Mouse (Mus musculus) limb, embryonic 10.5 days (tissue): ENCODE results near the gene Enox1. TPM values are rescaled to one million over a fixed set of nuclear protein-coding genes. Genes with fewer than 3 reads are reported as not detected.

Source experiments
- DNase-seq: peaks from one replicate; pipeline ENCODE4 v3.0.0-alpha.2; 2017; ENCODE audit warnings: low spot score
- H3K27ac ChIP-seq: fragments of 300-500 bp; sonication (generic); 2 replicates; pipeline ENCODE4 v1.5.1; 2016; ENCODE audit warnings: mild to moderate bottlenecking
- H3K27me3 ChIP-seq: fragments of 300-500 bp; sonication (generic); 2 replicates; pipeline ENCODE4 v1.6.1; 2016; ENCODE audit warnings: low read depth, mild to moderate bottlenecking; ENCODE audit not compliant: poor library complexity, severe bottlenecking
- H3K36me3 ChIP-seq: fragments of 300-500 bp; sonication (generic); 2 replicates; pipeline ENCODE4 v1.6.1; 2016; ENCODE audit warnings: mild to moderate bottlenecking, moderate library complexity
- H3K4me1 ChIP-seq: fragments of 300-500 bp; sonication (generic); 2 replicates; pipeline ENCODE4 v1.6.1; 2016
- H3K4me3 ChIP-seq: fragments of 300-500 bp; sonication (generic); 2 replicates; pipeline ENCODE4 v1.5.1; 2016; ENCODE audit warnings: mild to moderate bottlenecking, moderate library complexity
- H3K9me3 ChIP-seq: fragments of 300-500 bp; sonication (generic); replicated peaks from 2 replicates; pipeline ENCODE4 v1.6.1; 2016; ENCODE audit warnings: mild to moderate bottlenecking
- WGBS: fragments of 180-500 bp; shearing (Covaris S2); methylation state at CpG from one replicate; pipeline ENCODE4 v1.1.7; 2016; 5-methylcytosine and 5-hydroxymethylcytosine counted together
- polyA plus RNA-seq: library from polyadenylated mRNA; unstranded; fragments of >200 nt; fragmentation: Nextera tagmentation; extraction: Ambion mirVana; gene quantifications from 2 replicates; pipeline ENCODE4 v1.2.1, GENCODE M21; 2016

Enox1 gene
- polyA plus RNA-seq, 1 experiment from 2014 or later, result 7.0 TPM

GRCm38 (mm10) chr14:77259686-77260085, 103.1 kb downstream of the Enox1 start:
- no peak overlapping the region for H3K4me3 ChIP-seq
- WGBS, result 87% methylated on average over 5 of the region's 5 CpGs
- no peaks in the 10 kb centered on the region for H3K27me3 ChIP-seq
- H3K9me3 ChIP-seq, result no peaks in the 10 kb centered on the region
- H3K4me1 ChIP-seq, result peaks cover 4% of the 10 kb centered on the region; the same call in 1 of the 2 replicates
- no peaks in the 10 kb centered on the region for H3K36me3 ChIP-seq
- DNase-seq, result no peak
- no peak overlapping the region for H3K27ac ChIP-seq

GRCm38 (mm10) chr14:77260107-77260506, 103.5 kb downstream of the Enox1 start:
- H3K4me3 ChIP-seq, result no peak overlapping the region
- WGBS, result 75% methylated on average over 4 of the region's 4 CpGs
- no peak overlapping the region for H3K27ac ChIP-seq
- H3K9me3 ChIP-seq, result no peaks in the 10 kb centered on the region
- no peaks in the 10 kb centered on the region for H3K27me3 ChIP-seq
- H3K36me3 ChIP-seq, result no peaks in the 10 kb centered on the region
- no peak for DNase-seq
- H3K4me1 ChIP-seq, result peaks cover 4% of the 10 kb centered on the region; the same call in 1 of the 2 replicates

GRCm38 (mm10) chr14:77266805-77267771, 110.5 kb downstream of the Enox1 start:
- 74% methylated on average over 17 of the region's 17 CpGs for WGBS
- no peak overlapping the region for H3K4me3 ChIP-seq
- H3K4me1 ChIP-seq, result peaks cover 4% of the 10 kb centered on the region
- H3K36me3 ChIP-seq, result no peaks in the 10 kb centered on the region
- no peak overlapping the region for H3K27ac ChIP-seq
- no peaks in the 10 kb centered on the region for H3K9me3 ChIP-seq
- no peaks in the 10 kb centered on the region for H3K27me3 ChIP-seq
- DNase-seq, result no peak

GRCm38 (mm10) chr14:77272248-77272930, 115.8 kb downstream of the Enox1 start:
- Histone ChIP-seq H3K27ac (no peak overlapping the region), H3K36me3 (no peaks in the 10 kb centered on the region), H3K4me3 (no peak overlapping the region), H3K9me3 (no peaks in the 10 kb centered on the region), H3K4me1 (0 out of 2 replicates have a peak, but pooled peaks cover 3% of the 10 kb centered on the region), H3K27me3 (no peaks in the 10 kb centered on the region)
- WGBS, result 82% methylated on average over 12 of the region's 12 CpGs
- DNase-seq, result no peak

GRCm38 (mm10) chr14:77272931-77273446, 116.4 kb downstream of the Enox1 start:
- H3K9me3 ChIP-seq, result no peaks in the 10 kb centered on the region
- no peaks in the 10 kb centered on the region for H3K27me3 ChIP-seq
- 0 out of 2 replicates have a peak, but pooled peaks cover 3% of the 10 kb centered on the region for H3K4me1 ChIP-seq
- H3K27ac ChIP-seq, result no peak overlapping the region
- WGBS, result 71% methylated on average over 13 of the region's 13 CpGs
- no peak overlapping the region for H3K4me3 ChIP-seq
- DNase-seq, result no peak
- H3K36me3 ChIP-seq, result no peaks in the 10 kb centered on the region

GRCm38 (mm10) chr14:77273721-77274120, 117.2 kb downstream of the Enox1 start:
- no peaks in the 10 kb centered on the region for H3K9me3 ChIP-seq
- no peaks in the 10 kb centered on the region for H3K36me3 ChIP-seq
- 0 out of 2 replicates have a peak, but pooled peaks cover 3% of the 10 kb centered on the region for H3K4me1 ChIP-seq
- no peaks in the 10 kb centered on the region for H3K27me3 ChIP-seq
- no peak overlapping the region for H3K27ac ChIP-seq
- no peak for DNase-seq
- WGBS, result 67% methylated on average over 6 of the region's 6 CpGs
- no peak overlapping the region for H3K4me3 ChIP-seq

- Histone ChIP-seq H3K27ac (no peak overlapping the region), H3K27me3 (no peaks in the 10 kb centered on the region), H3K4me1 (0 out of 2 replicates have a peak, but pooled peaks cover 3% of the 10 kb centered on the region), H3K9me3 (no peaks in the 10 kb centered on the region), H3K36me3 (no peaks in the 10 kb centered on the region), H3K4me3 (no peak overlapping the region)
- DNase-seq, result no peak
- WGBS, result 94% methylated on average over 6 of the region's 6 CpGs
These were observed 119.0 kb downstream of the Enox1 start for GRCm38 (mm10) chr14:77275607-77276006.

GRCm38 (mm10) chr14:77279143-77279542, 122.6 kb downstream of the Enox1 start:
- no peak overlapping the region for H3K4me3 ChIP-seq
- H3K27ac ChIP-seq, result no peak overlapping the region
- H3K4me1 ChIP-seq, result no peaks in the 10 kb centered on the region
- H3K27me3 ChIP-seq, result no peaks in the 10 kb centered on the region
- WGBS, result 56% methylated on average over 4 of the region's 4 CpGs
- no peaks in the 10 kb centered on the region for H3K9me3 ChIP-seq
- no peaks in the 10 kb centered on the region for H3K36me3 ChIP-seq
- DNase-seq, result no peak

- Histone ChIP-seq H3K27ac (no peak overlapping the region), H3K36me3 (no peaks in the 10 kb centered on the region), H3K4me3 (no peak overlapping the region), H3K27me3 (no peaks in the 10 kb centered on the region), H3K4me1 (no peaks in the 10 kb centered on the region), H3K9me3 (no peaks in the 10 kb centered on the region)
- 82% methylated on average over 2 of the region's 2 CpGs for WGBS
- DNase-seq, result no peak
These were observed 123.9 kb downstream of the Enox1 start for GRCm38 (mm10) chr14:77280454-77280853.

GRCm38 (mm10) chr14:77280893-77281292, 124.3 kb downstream of the Enox1 start:
- DNase-seq, result no peak
- Histone ChIP-seq H3K4me1 (no peaks in the 10 kb centered on the region), H3K27me3 (no peaks in the 10 kb centered on the region), H3K4me3 (no peak overlapping the region), H3K36me3 (no peaks in the 10 kb centered on the region), H3K9me3 (no peaks in the 10 kb centered on the region), H3K27ac (no peak overlapping the region)
- 72% methylated on average over 7 of the region's 7 CpGs for WGBS

GRCm38 (mm10) chr14:77283939-77284338, 127.4 kb downstream of the Enox1 start:
- Histone ChIP-seq H3K27me3 (no peaks in the 10 kb centered on the region), H3K9me3 (no peaks in the 10 kb centered on the region), H3K4me1 (no peaks in the 10 kb centered on the region), H3K27ac (no peak overlapping the region), H3K36me3 (no peaks in the 10 kb centered on the region), H3K4me3 (no peak overlapping the region)
- no peak for DNase-seq
- 83% methylated on average over 4 of the region's 4 CpGs for whole genome bisulfite sequencing

GRCm38 (mm10) chr14:77285453-77285852, 128.9 kb downstream of the Enox1 start:
- no peaks in the 10 kb centered on the region for H3K27me3 ChIP-seq
- H3K36me3 ChIP-seq, result no peaks in the 10 kb centered on the region
- 91% methylated on average over 3 of the region's 3 CpGs for WGBS
- H3K27ac ChIP-seq, result no peak overlapping the region
- DNase-seq, result no peak
- H3K9me3 ChIP-seq, result no peaks in the 10 kb centered on the region
- H3K4me1 ChIP-seq, result no peaks in the 10 kb centered on the region
- H3K4me3 ChIP-seq, result no peak overlapping the region

- WGBS, result 90% methylated on average over 5 of the region's 5 CpGs
- no peaks in the 10 kb centered on the region for H3K4me1 ChIP-seq
- H3K4me3 ChIP-seq, result no peak overlapping the region
- H3K36me3 ChIP-seq, result no peaks in the 10 kb centered on the region
- no peaks in the 10 kb centered on the region for H3K27me3 ChIP-seq
- no peaks in the 10 kb centered on the region for H3K9me3 ChIP-seq
- no peak overlapping the region for H3K27ac ChIP-seq
- no peak for DNase-seq
These were observed 135.2 kb downstream of the Enox1 start for GRCm38 (mm10) chr14:77291756-77292155.
